Mouse (Mus musculus): Measurements from ENCODE around the gene Npc2. TPM values are rescaled to one million over a fixed set of nuclear protein-coding genes. Genes with fewer than 3 reads are reported as not detected.

Npc2 gene
- polyA plus RNA-seq, 1 experiment from 2014 or later: 79.5 TPM

DNA sequence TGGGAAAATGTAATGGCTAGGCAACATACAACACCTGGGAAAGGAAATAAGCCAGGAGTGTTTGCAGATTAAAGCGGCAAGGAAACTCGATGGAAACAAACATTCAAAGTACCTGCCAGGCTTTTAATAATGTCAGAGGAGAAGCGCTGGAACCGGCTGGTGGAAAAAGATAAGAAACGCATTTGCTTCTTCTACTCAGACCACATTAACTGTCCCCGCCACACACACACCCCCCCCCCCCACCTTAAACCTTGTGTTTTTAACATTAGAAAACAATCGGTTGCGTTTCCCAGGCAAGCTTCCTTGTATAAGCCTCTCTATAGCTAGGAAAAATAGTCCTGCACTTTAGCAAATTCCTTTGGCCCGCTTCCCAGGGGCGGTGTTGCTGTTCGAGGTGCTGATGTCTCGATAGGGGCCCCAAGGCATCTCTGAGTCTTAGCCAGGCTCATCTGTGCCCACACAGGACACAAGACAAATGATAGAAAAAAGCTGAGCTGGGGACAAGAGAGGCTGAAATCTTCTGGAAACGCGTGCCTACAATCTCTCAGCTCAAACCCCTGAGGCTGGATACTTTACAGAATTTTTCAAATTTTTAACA lies 63.0 kb downstream of the Npc2 start:
- H3K4me1 ChIP-seq: 0 out of 2 replicates have a peak, but pooled peaks cover 4% of the 10 kb centered on the region
- H3K4me2 ChIP-seq (replicated peaks): no peak overlapping the region
- no peak overlapping the region for H3K4me3 ChIP-seq
- no peaks in the 10 kb centered on the region for H3K9me3 ChIP-seq (replicated peaks)
- no peaks in the 10 kb centered on the region for H3K36me3 ChIP-seq
- no peak overlapping the region for H3K27ac ChIP-seq
- ATAC-seq (ENCODE audit: low FRiP score): no peak
- 43% methylated on average over 14 of the region's 14 CpGs for WGBS
- no peaks in the 10 kb centered on the region for H3K27me3 ChIP-seq
- no peak overlapping the region for H3K9ac ChIP-seq

DNA sequence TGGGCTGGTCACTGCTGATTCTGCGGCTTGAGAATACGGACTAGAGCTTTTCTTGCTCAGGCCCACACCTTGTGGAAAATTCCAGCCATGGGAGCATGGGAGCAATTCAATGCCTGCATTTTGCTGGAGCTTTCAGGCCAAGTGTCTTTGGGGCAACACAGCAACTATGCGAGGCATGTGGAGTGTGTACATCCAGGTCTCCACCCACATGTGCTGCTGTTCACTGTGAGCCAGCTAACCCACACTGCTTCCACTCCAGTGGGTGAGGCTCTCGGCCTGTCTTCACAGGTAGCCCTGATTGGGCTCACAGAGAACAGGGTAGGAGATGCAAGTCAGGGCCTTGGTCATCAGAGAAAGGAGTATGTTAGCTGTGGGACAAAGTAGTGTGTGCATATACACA lies 65.1 kb downstream of the Npc2 start:
- no peak for ATAC-seq (ENCODE audit: low FRiP score)
- WGBS: 91% methylated on average over 4 of the region's 4 CpGs

DNA sequence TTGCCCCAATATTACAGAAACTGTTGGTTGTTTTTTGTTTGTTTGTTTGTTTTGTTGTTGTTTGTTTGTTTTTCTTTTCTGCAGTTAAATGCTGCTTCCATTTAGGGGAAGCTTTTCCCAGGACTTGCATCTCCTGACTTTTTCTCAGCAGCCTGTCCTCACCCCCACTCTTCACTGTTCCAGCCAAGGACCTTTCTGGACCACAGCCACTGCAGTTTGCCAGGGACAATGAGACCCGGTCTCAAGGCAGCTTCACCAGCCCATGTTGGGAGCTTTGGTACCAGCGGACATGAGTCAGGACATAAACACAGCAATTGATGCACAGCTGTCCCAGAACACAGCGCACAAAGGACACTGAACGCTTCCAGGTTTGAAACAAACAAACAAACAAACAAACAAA lies 66.1 kb downstream of the Npc2 start:
- H3K9me3 ChIP-seq (replicated peaks): no peaks in the 10 kb centered on the region
- H3K4me2 ChIP-seq (replicated peaks): no peak overlapping the region
- H3K36me3 ChIP-seq: no peaks in the 10 kb centered on the region
- 0 out of 2 replicates have a peak, but pooled peaks cover 4% of the 10 kb centered on the region for H3K4me1 ChIP-seq
- peaks cover 9% of the 10 kb centered on the region for H3K27me3 ChIP-seq
- WGBS: 78% methylated on average over 4 of the region's 4 CpGs
- H3K4me3 ChIP-seq: no peak overlapping the region
- ATAC-seq (ENCODE audit: low FRiP score): no peak
- H3K9ac ChIP-seq: no peak overlapping the region
- H3K27ac ChIP-seq: no peak overlapping the region

More for the DNA sequence above, 65.1 kb downstream of the Npc2 start:
- Histone ChIP-seq H3K9me3 (replicated peaks) (no peaks in the 10 kb centered on the region), H3K36me3 (no peaks in the 10 kb centered on the region), H3K4me1 (0 out of 2 replicates have a peak, but pooled peaks cover 4% of the 10 kb centered on the region), H3K27ac (no peak overlapping the region), H3K4me2 (replicated peaks) (no peak overlapping the region), H3K27me3 (0 out of 2 replicates have a peak, but pooled peaks cover under 1% of the 10 kb centered on the region), H3K9ac (no peak overlapping the region), H3K4me3 (no peak overlapping the region)

Other genes with a start within 250 kb of the Npc2 start
- 8.3 and 9.4 TPM in 2 replicates for gene Vsx2, start 203.4 kb downstream of the Npc2 start, polyA plus RNA-seq (2016; fragmentation: Nextera tagmentation; extraction: Ambion mirVana)
- 13.7 and 17.1 TPM in 2 replicates for gene Abcd4, start 155.7 kb downstream of the Npc2 start, polyA plus RNA-seq (2016; fragmentation: Nextera tagmentation; extraction: Ambion mirVana)
- not detected in 2 replicates for gene Vrtn, start 132.1 kb downstream of the Npc2 start, polyA plus RNA-seq (2016; fragmentation: Nextera tagmentation; extraction: Ambion mirVana)
- gene Syndig1l, start 74.3 kb downstream of the Npc2 start, polyA plus RNA-seq (2016; fragmentation: Nextera tagmentation; extraction: Ambion mirVana): 1.7 and 2.3 TPM in 2 replicates
- 135 and 147 TPM in 2 replicates for gene Isca2, start 99 bp upstream of the Npc2 start, polyA plus RNA-seq (2016; fragmentation: Nextera tagmentation; extraction: Ambion mirVana)
- gene Ltbp2, start 103.4 kb upstream of the Npc2 start, polyA plus RNA-seq (2016; fragmentation: Nextera tagmentation; extraction: Ambion mirVana): 0.45 and 0.47 TPM in 2 replicates
- 112 and 120 TPM in 2 replicates for gene Fcf1, start 197.7 kb upstream of the Npc2 start, polyA plus RNA-seq (2016; fragmentation: Nextera tagmentation; extraction: Ambion mirVana)
- gene Arel1, start 197.7 kb upstream of the Npc2 start, polyA plus RNA-seq (2016; fragmentation: Nextera tagmentation; extraction: Ambion mirVana): 31.3 and 33.0 TPM in 2 replicates
- gene Ylpm1, start 223.2 kb upstream of the Npc2 start, polyA plus RNA-seq (2016; fragmentation: Nextera tagmentation; extraction: Ambion mirVana): 38.5 and 40.3 TPM in 2 replicates